Mouse (Mus musculus) CH12.LX (cell line): Measurements from ENCODE around the gene Hoxc13. TPM values are rescaled to one million over a fixed set of nuclear protein-coding genes. Genes with fewer than 3 reads are reported as not detected.

Source experiments
- DNase-seq: peaks from one replicate; pipeline ENCODE4 v3.0.0-alpha.2; 2013; ENCODE audit errors: extremely low read depth
- H3K27ac ChIP-seq: 2 replicates; pipeline ENCODE4 v1.5.1; 2012; ENCODE audit warnings: low read depth, mild to moderate bottlenecking, control low read depth, moderate library complexity; ENCODE audit not compliant: insufficient read depth
- H3K27me3 ChIP-seq: replicated peaks from 2 replicates; pipeline ENCODE3; 2012; ENCODE audit warnings: inconsistent platforms
- H3K36me3 ChIP-seq, 2 experiments: replicated peaks in 1 of 2; 2 replicates each; pipeline versions ENCODE3 to v1.6.1; 2012; ENCODE audit warnings: inconsistent platforms in 1 of 2, low read length in 1 of 2, mild to moderate bottlenecking in 1 of 2, mixed read lengths in 1 of 2, moderate library complexity in 1 of 2; ENCODE audit not compliant: control insufficient read depth in 1 of 2, insufficient read depth in 1 of 2
- H3K4me1 ChIP-seq, 2 experiments: 2 replicates each; pipeline ENCODE4 v1.6.1; 2012; ENCODE audit warnings: inconsistent platforms in 1 of 2, moderate library complexity in 1 of 2; ENCODE audit not compliant: insufficient read depth in 2 of 2, control insufficient read depth in 1 of 2
- H3K4me2 ChIP-seq: 2 replicates; pipeline ENCODE4 v1.6.1; 2012; ENCODE audit warnings: low read depth, mild to moderate bottlenecking, control low read depth; ENCODE audit not compliant: poor library complexity, insufficient read depth, severe bottlenecking
- H3K4me3 ChIP-seq, 3 experiments: fragments of 150-350 bp in 1 of 3; sonication (generic) in 1 of 3; replicated peaks in 1 of 3; 2 replicates each; pipeline versions ENCODE3 to v1.5.1; 2011 to 2012; ENCODE audit warnings: low read depth in 2 of 3, low read length in 2 of 3, mild to moderate bottlenecking in 2 of 3, moderate library complexity in 2 of 3, control low read depth in 1 of 3, improper control_type of control experiment in 1 of 3, inconsistent platforms in 1 of 3, mixed read lengths in 1 of 3; ENCODE audit not compliant: poor library complexity in 1 of 3
- H3K79me2 ChIP-seq: replicated peaks from 2 replicates; pipeline ENCODE4 v1.6.1; 2012; ENCODE audit warnings: mild to moderate bottlenecking, moderate library complexity; ENCODE audit not compliant: control insufficient read depth, poor library complexity, insufficient read depth, severe bottlenecking; ENCODE audit errors: extremely low read depth
- H3K9ac ChIP-seq: 2 replicates; pipeline ENCODE4 v1.6.1; 2012; ENCODE audit warnings: low read depth, mild to moderate bottlenecking, control low read depth, moderate library complexity; ENCODE audit not compliant: insufficient read depth
- H3K9me3 ChIP-seq: replicated peaks from 2 replicates; pipeline ENCODE3; 2012; ENCODE audit warnings: low read length, inconsistent platforms, mixed read lengths
- BHLHE40 ChIP-seq: IDR thresholded peaks from 2 replicates; pipeline ENCODE4 v1.6.1; 2011; ENCODE audit warnings: mild to moderate bottlenecking, low read depth, low read length, improper control_type of control experiment
- CHD1 ChIP-seq: IDR thresholded peaks from 2 replicates; pipeline ENCODE4 v1.6.1; 2012; ENCODE audit warnings: low read depth, low read length, improper control_type of control experiment, inconsistent platforms
- CHD2 ChIP-seq: IDR thresholded peaks from 2 replicates; pipeline ENCODE4 v1.6.1; 2011; ENCODE audit warnings: low read length, improper control_type of control experiment
- E2F4 ChIP-seq: IDR thresholded peaks from 2 replicates; pipeline ENCODE4 v1.6.1; 2011; ENCODE audit warnings: low read depth, low read length, improper control_type of control experiment; ENCODE audit not compliant: insufficient replicate concordance
- ELF1 ChIP-seq: IDR thresholded peaks from 2 replicates; pipeline ENCODE4 v1.6.1; 2014; ENCODE audit warnings: low read depth, mild to moderate bottlenecking, inconsistent platforms, low read length, improper control_type of control experiment
- GABPA ChIP-seq: IDR thresholded peaks from 2 replicates; pipeline ENCODE4 v1.6.1; 2012; ENCODE audit warnings: low read depth, low read length, improper control_type of control experiment, inconsistent platforms; ENCODE audit not compliant: insufficient replicate concordance
- HCFC1 ChIP-seq: IDR thresholded peaks from 2 replicates; pipeline ENCODE4 v1.6.1; 2012; ENCODE audit warnings: low read depth, mild to moderate bottlenecking, inconsistent platforms, low read length, improper control_type of control experiment
- JUN ChIP-seq: IDR thresholded peaks from 2 replicates; pipeline ENCODE4 v1.6.1; 2011; ENCODE audit warnings: low read depth, mild to moderate bottlenecking, low read length, improper control_type of control experiment, moderate library complexity; ENCODE audit not compliant: insufficient read depth
- JUND ChIP-seq: conservative IDR thresholded peaks from 2 replicates; pipeline ENCODE4 v1.6.1; 2011; ENCODE audit warnings: low read depth, low read length, improper control_type of control experiment
- KAT2A ChIP-seq: IDR thresholded peaks from 2 replicates; pipeline ENCODE4 v1.6.1; 2012; ENCODE audit warnings: low read length, improper control_type of control experiment, inconsistent platforms; ENCODE audit not compliant: insufficient replicate concordance
- MAFK ChIP-seq: IDR thresholded peaks from 2 replicates; pipeline ENCODE4 v1.6.1; 2011; ENCODE audit warnings: low read length, improper control_type of control experiment; ENCODE audit not compliant: insufficient replicate concordance
- MAZ ChIP-seq: IDR thresholded peaks from 2 replicates; pipeline ENCODE4 v1.6.1; 2012; ENCODE audit warnings: low read depth, mild to moderate bottlenecking, inconsistent platforms, low read length, improper control_type of control experiment, moderate library complexity
- MXI1 ChIP-seq: IDR thresholded peaks from 2 replicates; pipeline ENCODE4 v1.6.1; 2011; ENCODE audit warnings: mild to moderate bottlenecking, low read depth, low read length, improper control_type of control experiment
- NRF1 ChIP-seq: IDR thresholded peaks from 2 replicates; pipeline ENCODE4 v1.6.1; 2014; ENCODE audit warnings: low read depth, mild to moderate bottlenecking, inconsistent platforms, low read length, improper control_type of control experiment, moderate library complexity
- POLR2A ChIP-seq: IDR thresholded peaks from 2 replicates; pipeline ENCODE4 v1.6.1; 2011; ENCODE audit warnings: low read depth, mild to moderate bottlenecking, improper control_type of control experiment, low read length
- SIN3A ChIP-seq: IDR thresholded peaks from 2 replicates; pipeline ENCODE4 v1.6.1; 2012; ENCODE audit warnings: low read length, improper control_type of control experiment, inconsistent platforms
- TCF12 ChIP-seq: IDR thresholded peaks from 2 replicates; pipeline ENCODE4 v1.6.1; 2014; ENCODE audit warnings: low read depth, mild to moderate bottlenecking, inconsistent platforms, low read length, improper control_type of control experiment
- UBTF ChIP-seq: IDR thresholded peaks from 2 replicates; pipeline ENCODE4 v1.6.1; 2012; ENCODE audit warnings: low read depth, mild to moderate bottlenecking, inconsistent platforms, low read length, improper control_type of control experiment, moderate library complexity
- USF1 ChIP-seq: IDR thresholded peaks from 2 replicates; pipeline ENCODE4 v1.6.1; 2014; ENCODE audit warnings: low read depth, mild to moderate bottlenecking, inconsistent platforms, low read length, improper control_type of control experiment
- ZKSCAN1 ChIP-seq: IDR thresholded peaks from 2 replicates; pipeline ENCODE4 v1.6.1; 2012; ENCODE audit warnings: low read depth, inconsistent platforms, low read length, improper control_type of control experiment, borderline replicate concordance
- dilution Hi-C: fragments of 300-500 bp; cut with MboI; formaldehyde crosslinking; loops from 2 replicates; pipeline ENCODE4 v1.14.3; 2020; ENCODE audit warnings: low sequenced_read_pairs; ENCODE audit not compliant: extremely low pct_unique_long_range_greater_than_20kb, extremely low pct_ligation_motif_present
- in situ Hi-C: fragments of 300-500 bp; cut with MboI; formaldehyde crosslinking; loops from 3 replicates; pipeline ENCODE4 v1.14.3; 2019; ENCODE audit warnings: low sequenced_read_pairs, low pct_ligation_motif_present, low pct_unique_long_range_greater_than_20kb, mixed read lengths
- polyA plus RNA-seq: library from polyadenylated mRNA; unstranded; fragments of >175 nt; gene quantifications from 2 replicates; pipeline ENCODE4 v1.2.1, GENCODE M21; 2012; ENCODE audit warnings: low read depth; ENCODE audit not compliant: insufficient read length
- total RNA-seq, 2 experiments: library from RNA; depleted of rRNA; stranded (reverse); fragments of 300-350 nt in 1 of 2; fragments of >200 nt in 1 of 2; gene quantifications; 2 replicates each; pipeline ENCODE4 v1.2.3; 2012 to 2014

Gene Hoxc13
- total and polyA plus RNA-seq, 3 experiments, result not detected

GRCm38 (mm10) chr15:102895115-102895514, 25.8 kb upstream of the Hoxc13 start:
- Histone ChIP-seq H3K36me3 (no peaks in the 10 kb centered on the region), H3K27me3 (peaks cover 94% of the 10 kb centered on the region), H3K9ac (no peak overlapping the region), H3K4me3 (no peak overlapping the region), H3K9me3 (no peaks in the 10 kb centered on the region), H3K79me2 (no peaks in the 10 kb centered on the region), H3K4me2 (no peak overlapping the region), H3K27ac (no peak overlapping the region), H3K4me1 (no peaks in the 10 kb centered on the region)
- no peak for DNase-seq
- dilution Hi-C loops, result no loop called here
- TF ChIP-seq MXI1 (no peak), USF1 (no peak), UBTF (no peak), POLR2A (no peak), CHD1 (no peak), JUN (no peak), JUND (no peak), TCF12 (no peak), NRF1 (no peak)
- in situ Hi-C loops, result no loop called here

DNA sequence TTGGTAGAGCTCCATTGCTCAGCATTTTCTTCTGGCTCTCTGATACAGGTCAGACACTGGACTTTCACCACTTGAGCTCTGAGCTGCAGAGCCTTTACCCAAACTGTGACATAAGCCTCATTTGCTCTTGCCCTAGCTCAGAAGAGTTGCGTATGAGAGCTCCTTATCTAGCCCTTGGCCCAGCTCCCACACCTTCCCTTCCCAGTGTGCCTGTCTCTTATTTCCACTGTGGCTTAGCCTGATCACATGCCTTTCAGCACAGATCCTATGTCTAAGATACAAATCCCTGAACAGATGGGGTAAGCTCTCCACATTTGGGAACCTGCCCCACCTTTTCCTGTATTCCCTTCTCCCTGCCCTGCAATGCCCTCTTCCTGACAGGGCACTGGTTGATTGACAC, 16.0 kb upstream of the Hoxc13 start:
- DNase-seq, result no peak
- Histone ChIP-seq H3K4me3 (no peak overlapping the region), H3K36me3 (no peaks in the 10 kb centered on the region), H3K9ac (no peak overlapping the region), H3K4me2 (no peak overlapping the region), H3K9me3 (no peaks in the 10 kb centered on the region), H3K79me2 (no peaks in the 10 kb centered on the region), H3K4me1 (no peaks in the 10 kb centered on the region), H3K27ac (no peak overlapping the region), H3K27me3 (peaks cover 91% of the 10 kb centered on the region)
- no peak for TF ChIP-seq MXI1
- TF ChIP-seq UBTF, result no peak
- no peak for TF ChIP-seq MAZ
- TF ChIP-seq HCFC1, result no peak
- TF ChIP-seq ELF1, result no peak
- no peak for TF ChIP-seq GABPA
- TF ChIP-seq E2F4, result no peak
- no peak for TF ChIP-seq CHD2
- no peak for TF ChIP-seq NRF1
- no peak for TF ChIP-seq BHLHE40
- TF ChIP-seq ZKSCAN1, result no peak
- TF ChIP-seq MAFK, result no peak
- TF ChIP-seq KAT2A, result no peak
- no peak for TF ChIP-seq SIN3A
- in situ Hi-C loops, result no loop called here
- dilution Hi-C loops, result no loop called here
